Mouse (Mus musculus) liver (tissue): ENCODE results near the gene Pcsk1.

ENCODE experiments used
- DNase-seq: peaks from one replicate; pipeline ENCODE4 v3.0.0-alpha.2; 2020; ENCODE audit warnings: mixed read lengths

Pcsk1 gene

DNA sequence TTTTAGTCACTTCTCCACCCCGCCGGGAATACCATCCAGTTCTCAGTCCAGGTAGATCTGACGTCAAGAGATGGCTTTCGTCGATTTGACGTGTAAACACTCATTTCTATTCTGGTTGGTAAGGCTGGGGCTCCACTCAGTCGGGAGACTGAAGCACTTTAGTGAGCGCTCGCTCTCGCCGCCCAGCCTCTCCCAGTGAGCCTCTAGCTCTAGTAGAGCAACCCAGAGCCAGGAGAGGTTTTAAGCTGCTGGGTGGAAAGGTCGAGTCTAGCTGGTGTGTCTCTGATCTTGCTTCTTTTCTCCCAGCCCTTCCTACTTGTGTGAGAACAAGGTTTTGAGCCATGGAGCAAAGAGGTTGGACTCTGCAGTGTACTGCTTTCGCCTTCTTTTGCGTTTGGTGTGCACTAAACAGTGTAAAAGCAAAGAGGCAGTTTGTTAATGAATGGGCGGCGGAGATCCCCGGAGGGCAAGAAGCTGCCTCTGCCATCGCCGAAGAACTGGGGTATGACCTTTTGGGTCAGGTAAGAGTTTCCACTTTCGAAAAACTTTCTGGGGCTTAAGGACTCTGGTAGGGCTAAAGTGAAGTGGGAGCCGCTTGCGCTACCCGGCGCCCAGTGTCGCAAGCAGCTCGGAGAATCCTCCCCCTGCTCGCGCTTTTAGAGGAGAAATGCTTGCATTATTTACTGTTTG, at the start of gene Pcsk1:
Pcsk1 (plus strand) TSS at position 106 of the 690 bp plus-strand sequence.
- DNase-seq: no peak

- no peak for DNase-seq
Observed at GRCm38 (mm10) chr13:75058818-75059217, 30.8 kb upstream of the Pcsk1 start.

GRCm38 (mm10) chr13:75063947-75064346, 25.7 kb upstream of the Pcsk1 start:
- no peak for DNase-seq

DNA sequence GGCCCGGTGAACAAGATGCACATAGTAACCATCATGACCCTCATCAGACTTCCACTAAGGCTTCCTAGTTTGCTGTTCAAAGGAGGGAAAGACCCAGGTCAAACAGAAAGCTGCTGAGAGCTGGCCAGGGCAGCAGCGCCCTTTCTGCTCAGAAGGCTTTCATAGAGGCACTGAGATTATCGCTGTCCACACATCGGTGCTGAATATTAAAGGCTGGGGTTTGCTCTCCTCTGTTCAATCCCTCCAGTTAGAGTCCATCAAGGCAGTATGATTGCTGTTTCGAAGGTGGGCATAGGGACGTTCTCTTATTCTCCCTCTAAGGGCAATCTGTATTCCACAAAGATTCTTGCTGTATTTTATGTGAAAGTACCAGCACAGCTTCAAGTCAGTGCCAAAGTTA, 1.0 kb upstream of the Pcsk1 start:
- no peak for DNase-seq

DNA sequence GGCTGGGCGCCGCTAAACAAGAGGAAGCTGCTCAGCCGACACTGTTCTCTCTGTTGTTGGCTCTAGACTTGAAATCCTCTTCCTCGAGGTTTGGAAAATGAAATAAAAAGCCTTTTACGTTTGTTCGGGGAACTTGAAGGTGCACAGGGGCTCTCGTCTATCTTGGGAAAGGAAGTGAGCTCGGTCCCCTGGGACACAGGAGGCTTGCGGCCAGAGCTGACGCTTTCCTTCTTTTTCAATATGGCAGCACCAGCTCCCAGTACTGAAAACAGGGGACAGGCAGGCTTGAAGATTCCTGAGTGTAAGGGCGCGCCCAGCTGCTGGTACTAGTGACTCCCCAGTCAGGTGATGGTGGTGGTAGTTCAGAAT, 769 bp downstream of the Pcsk1 start:
- no peak for DNase-seq

GRCm38 (mm10) chr13:75091071-75091470, 1.4 kb downstream of the Pcsk1 start:
- no peak for DNase-seq

- no peak for DNase-seq
Observed at GRCm38 (mm10) chr13:75095487-75095886, 5.9 kb downstream of the Pcsk1 start.

GRCm38 (mm10) chr13:75113114-75113513, 23.5 kb downstream of the Pcsk1 start:
- DNase-seq: no peak

GRCm38 (mm10) chr13:75114007-75114424, 24.4 kb downstream of the Pcsk1 start:
- no peak for DNase-seq

DNA sequence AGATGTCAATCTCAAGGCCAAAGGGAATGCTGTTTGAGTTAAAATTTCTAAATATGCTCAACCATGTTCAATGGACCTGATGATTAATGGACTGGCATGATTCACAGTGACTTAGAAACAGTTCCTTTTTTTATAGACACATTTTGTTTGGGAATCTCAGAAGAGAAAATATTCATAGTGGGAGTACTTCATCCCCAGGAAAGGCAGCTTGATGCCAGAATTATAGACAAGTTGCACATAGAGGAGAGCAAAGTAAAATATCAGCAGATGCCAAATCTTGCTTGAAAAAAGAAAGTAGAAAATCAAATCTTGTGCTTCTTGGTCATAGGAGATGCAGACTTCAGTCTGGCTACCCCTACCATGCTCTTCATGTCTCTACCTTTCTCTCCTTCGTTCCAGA, 25.2 kb downstream of the Pcsk1 start:
- DNase-seq: no peak

GRCm38 (mm10) chr13:75135833-75136232, 46.2 kb downstream of the Pcsk1 start:
- DNase-seq: no peak

DNA sequence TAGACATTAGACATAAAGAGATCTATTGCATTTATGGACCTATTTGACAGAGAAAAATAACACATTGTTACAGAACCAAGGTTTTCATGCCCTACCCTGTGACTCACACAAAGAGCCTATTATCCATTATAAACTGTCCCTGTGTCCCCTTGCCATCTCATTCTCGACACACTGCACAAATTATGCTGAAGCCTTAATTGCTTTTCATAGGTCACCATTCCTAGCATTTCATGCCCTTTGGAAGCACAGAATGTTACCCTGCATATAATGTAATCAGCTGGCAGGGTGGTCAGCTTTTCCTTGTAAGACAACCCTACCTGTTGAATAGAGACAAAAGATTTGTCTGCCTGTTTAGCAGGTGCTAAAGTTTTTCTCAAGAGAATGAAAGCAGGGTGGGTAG, 71.0 kb downstream of the Pcsk1 start:
- no peak for DNase-seq

GRCm38 (mm10) chr13:75163408-75163807, 73.8 kb downstream of the Pcsk1 start:
- DNase-seq: no peak
